Mouse (Mus musculus) adipocyte (in vitro differentiated cells): Measurements from ENCODE around the gene Junb.

Source experiments
- DNase-seq: peaks from one replicate; pipeline ENCODE4 v3.0.0-alpha.2; 2016; ENCODE audit warnings: low spot score

Junb gene

GRCm38 (mm10) chr8:84978248-84978940 is at the start of gene Junb:
Gene Junb, minus strand, starts transcription at chr8:84978718.
- peak; percentile 97 for DNase-seq

GRCm38 (mm10) chr8:85027922-85028321 is 49.4 kb upstream of the Junb start:
- DNase-seq, result peak; percentile 45

GRCm38 (mm10) chr8:85027516-85027855 is 49.0 kb upstream of the Junb start:
- peak; percentile 38 for DNase-seq

- peak; percentile 100 for DNase-seq
Measured at GRCm38 (mm10) chr8:85026670-85027515, 48.4 kb upstream of the Junb start, which contains the start of gene Trir. Gene Trir, plus strand, starts transcription at chr8:85026823.

GRCm38 (mm10) chr8:85025098-85025932 is 46.8 kb upstream of the Junb start, which contains the start of gene Asna1:
Gene Asna1, minus strand, starts transcription at chr8:85025281.
- DNase-seq, result peak; percentile 97

GRCm38 (mm10) chr8:85023846-85024245 is 45.3 kb upstream of the Junb start:
- no peak for DNase-seq

- DNase-seq, result no peak
Measured at GRCm38 (mm10) chr8:85021514-85022055, 43.1 kb upstream of the Junb start.

GRCm38 (mm10) chr8:85017209-85017608 is 38.7 kb upstream of the Junb start:
- no peak for DNase-seq

- no peak for DNase-seq
Measured at GRCm38 (mm10) chr8:85016724-85017123, 38.2 kb upstream of the Junb start.

GRCm38 (mm10) chr8:85014431-85014830 is 35.9 kb upstream of the Junb start, which contains the start of gene Best2:
Gene Best2, minus strand, starts transcription at chr8:85014531.
- no peak for DNase-seq

- no peak for DNase-seq
Measured at GRCm38 (mm10) chr8:85013230-85013840, 34.8 kb upstream of the Junb start.

- DNase-seq, result no peak
Measured at GRCm38 (mm10) chr8:85011242-85011641, 32.7 kb upstream of the Junb start.

GRCm38 (mm10) chr8:85007686-85008085 is 29.2 kb upstream of the Junb start:
- DNase-seq, result no peak

- DNase-seq, result peak; percentile 88
Measured at GRCm38 (mm10) chr8:84997649-84998295, 19.3 kb upstream of the Junb start.

- no peak for DNase-seq
Measured at GRCm38 (mm10) chr8:84996978-84997377, 18.5 kb upstream of the Junb start.

- DNase-seq, result no peak
Measured at GRCm38 (mm10) chr8:84995680-84996079, 17.2 kb upstream of the Junb start.

- no peak for DNase-seq
Measured at GRCm38 (mm10) chr8:84994375-84994774, 15.9 kb upstream of the Junb start.

GRCm38 (mm10) chr8:84990836-84991235 is 12.3 kb upstream of the Junb start:
- no peak for DNase-seq

GRCm38 (mm10) chr8:84990349-84990748 is 11.8 kb upstream of the Junb start, which contains the start of gene Hook2:
Gene Hook2, plus strand, starts transcription at chr8:84990603.
- peak; percentile 99 for DNase-seq

GRCm38 (mm10) chr8:84989810-84990209 is 11.3 kb upstream of the Junb start:
- DNase-seq, result peak; percentile 96

- DNase-seq, result peak; percentile 76
Measured at GRCm38 (mm10) chr8:84989311-84989731, 10.8 kb upstream of the Junb start.
